Mouse (Mus musculus) layer of hippocampus, adult 18-20 months (tissue): ENCODE measurements around the gene 4930583I09Rik. TPM values are rescaled to one million over a fixed set of nuclear protein-coding genes. Genes with fewer than 3 reads are reported as not detected.

Experiments
- DNase-seq, 2 experiments: peaks; one replicate each; pipeline ENCODE4 v3.0.0; 2022; ENCODE audit warnings: low spot score in 2 of 2
- total RNA-seq, 2 experiments: library from RNA; stranded (reverse); gene quantifications; 2 replicates each; pipeline ENCODE4 v1.2.3; 2021

Gene 4930583I09Rik
- total RNA-seq, 2 experiments from 2014 or later, result not detected

- DNase-seq, result no peak
Observed at GRCm38 (mm10) chr17:64802168-64802955, 33.5 kb downstream of the 4930583I09Rik start.

- no peak for DNase-seq
Observed at GRCm38 (mm10) chr17:64792623-64793022, 43.2 kb downstream of the 4930583I09Rik start.

GRCm38 (mm10) chr17:64792076-64792475 lies 43.8 kb downstream of the 4930583I09Rik start:
- no peak for DNase-seq

GRCm38 (mm10) chr17:64789175-64789574 lies 46.7 kb downstream of the 4930583I09Rik start:
- no peak for DNase-seq

GRCm38 (mm10) chr17:64788301-64788700 lies 47.6 kb downstream of the 4930583I09Rik start:
- no peak for DNase-seq

GRCm38 (mm10) chr17:64785961-64786360 lies 49.9 kb downstream of the 4930583I09Rik start:
- DNase-seq, result no peak

Other genes starting within 250 kb of the 4930583I09Rik start
- 10 to 100 TPM; 15.9 to 16.5 TPM for gene Man2a1, start 235.3 kb downstream of the 4930583I09Rik start, total RNA-seq